10 mouse cellular contexts compared by ENCODE assay signal in the genomic region with DNA sequence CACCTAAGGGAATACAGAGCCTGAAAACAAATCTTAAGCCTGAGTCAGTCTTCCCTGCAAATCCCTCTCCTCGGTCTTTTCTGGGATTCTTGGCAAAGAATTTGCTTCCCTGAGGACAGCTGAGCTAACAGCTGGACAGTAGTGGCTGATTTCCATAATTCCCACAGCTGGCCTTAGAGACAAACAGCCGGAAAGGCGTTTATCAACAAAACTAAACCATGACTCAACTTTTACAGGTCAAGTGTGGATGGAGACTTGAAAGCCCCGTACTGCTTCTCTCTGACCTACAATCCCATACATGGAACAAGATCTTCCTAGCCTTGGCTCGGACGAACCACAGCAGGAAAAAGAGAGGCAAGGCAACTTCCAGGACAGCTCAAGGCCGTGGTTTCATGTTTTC. TPM values are rescaled to one million over a fixed set of nuclear protein-coding genes. Genes with fewer than 3 reads are reported as not detected.
A peak's percentile ranks its signal among the peaks of the same experiment; 100 is the strongest.
DNase-seq lines count a peak whose midpoint lies in the region; ATAC-seq and TF ChIP-seq lines count a peak whose summit lies in the region.
"Had no signal": no experiment of that assay in that cellular context is flagged by ENCODE, and none has a peak within 500 bp of the region (broad histone marks: within the 10 kb centered on the region; RNA-seq: fewer than 3 reads in every experiment).

No protein-coding gene starts in this region.

- no peak for TF ChIP-seq POLR2A in thymus, adult 2 months (IDR thresholded peaks at IDR 0.05; ENCODE audit: control insufficient read depth, extremely low read depth, insufficient read depth, low read length, poor library complexity)

- ATAC-seq in frontal cortex, adult (ENCODE audit: low TSS enrichment) = 0 out of 2 replicates have a peak, but pooled peaks have one; percentile 20
- ATAC-seq in limb, embryonic 15.5 days (ENCODE audit: insufficient number of reproducible peaks, low FRiP score, low TSS enrichment, low read depth) = no peak

- WGBS in limb, embryonic 15.5 days = 59% methylated on average over 7 of the region's 7 CpGs
- 95% methylated on average over 7 of the region's 7 CpGs for WGBS in thymus, adult 2 months

- no peaks in the 10 kb centered on the region for H3K9me3 ChIP-seq in limb, embryonic 15.5 days
- H3K9me3 ChIP-seq: hindbrain, embryonic 12.5 days had no signal

- intact Hi-C loops in gastrocnemius, adult 2 months (cut with DNase I) = no loop called here
- intact Hi-C loops in heart, postnatal 25 days (cut with DNase I) = loop anchor here (5.0 kb wide), 1 partner anchor 34 kb away; no protein-coding TSS in a partner anchor
- intact Hi-C loops in left cerebral cortex, adult 2 months (cut with DNase I) = no loop called here

- no peak overlapping the region for H3K4me2 ChIP-seq in limb, embryonic 15.5 days
- H3K4me2 ChIP-seq: hindbrain, embryonic 12.5 days had no signal

- no peaks in the 10 kb centered on the region for H3K27me3 ChIP-seq in limb, embryonic 15.5 days
- H3K27me3 ChIP-seq in thymus, adult 2 months (ENCODE audit: control insufficient read depth, insufficient read depth, low read length) = no peaks in the 10 kb centered on the region
- H3K27me3 ChIP-seq: hindbrain, embryonic 12.5 days had no signal

- H3K36me3 ChIP-seq in limb, embryonic 15.5 days = 0 out of 2 replicates have a peak, but pooled peaks cover 6% of the 10 kb centered on the region
- H3K36me3 ChIP-seq in thymus, adult 2 months (ENCODE audit: control insufficient read depth, insufficient read depth, low read length) = no peaks in the 10 kb centered on the region
- H3K36me3 ChIP-seq: hindbrain, embryonic 12.5 days had no signal

- H3K27ac ChIP-seq in gastrocnemius, adult 2 months = peak overlapping the region; percentile 65
- H3K27ac ChIP-seq in limb, embryonic 15.5 days = peak overlapping the region; percentile 65
- no peak overlapping the region for H3K27ac ChIP-seq in left cerebral cortex, adult 2 months
- no peak overlapping the region for H3K27ac ChIP-seq in thymus, adult 2 months (ENCODE audit: control insufficient read depth, insufficient read depth, low read length)
- H3K27ac ChIP-seq: hindbrain, embryonic 12.5 days had no signal

- H3K9ac ChIP-seq in limb, embryonic 15.5 days = no peak overlapping the region
- H3K9ac ChIP-seq: hindbrain, embryonic 12.5 days had no signal

- no peak for DNase-seq in frontal cortex, postnatal 36 days (ENCODE audit: low spot score in 2 of 2)
- peak; percentile 48 for DNase-seq in gastrocnemius, adult 2 months
- DNase-seq in heart, postnatal 25 days (ENCODE audit: low spot score) = peak; percentile 57
- DNase-seq in left cerebral cortex, adult 2 months (ENCODE audit: extremely low spot score in 1 of 2, low spot score in 2 of 2) = no peak
- no peak for DNase-seq in frontal cortex, postnatal 25 days (ENCODE audit: low spot score in 2 of 2)
- no peak for DNase-seq in thymus, adult 2 months
- DNase-seq: thymus, postnatal 14 days had no signal

- H3K4me1 ChIP-seq in limb, embryonic 15.5 days = peaks cover 61% of the 10 kb centered on the region
- H3K4me1 ChIP-seq in thymus, adult 2 months (replicated peaks; ENCODE audit: control insufficient read depth, insufficient read depth, low read length) = no peaks in the 10 kb centered on the region

- H3K4me3 ChIP-seq in gastrocnemius, adult 2 months = no peak overlapping the region
- H3K4me3 ChIP-seq in limb, embryonic 15.5 days = no peak overlapping the region
- no peak overlapping the region for H3K4me3 ChIP-seq in left cerebral cortex, adult 2 months
- no peak overlapping the region for H3K4me3 ChIP-seq in thymus, adult 2 months (ENCODE audit: control insufficient read depth, insufficient read depth, low read length)
- H3K4me3 ChIP-seq: hindbrain, embryonic 12.5 days had no signal

- TF ChIP-seq CTCF in gastrocnemius, adult 2 months (IDR thresholded peaks at IDR 0.05) = no peak
- TF ChIP-seq CTCF in left cerebral cortex, adult 2 months (IDR thresholded peaks at IDR 0.05) = no peak
- no peak for TF ChIP-seq CTCF in thymus, adult 2 months (IDR thresholded peaks at IDR 0.05; ENCODE audit: borderline replicate concordance, control insufficient read depth, extremely low read depth, insufficient read depth, low read length, poor library complexity)

RNA-seq across cellular contexts. Expression of a gene that starts 50.6 kb away (rescaled TPM):
- 10 to 100 TPM; 10.9 to 14.1 TPM for total RNA-seq in gastrocnemius, adult 2 months (2021)
- total RNA-seq in heart, postnatal 25 days (2021) = 10 to 100 TPM; 23.9 to 28.5 TPM
- 29.9 and 35.0 TPM in 2 replicates for polyA plus RNA-seq in limb, embryonic 15.5 days (2015; fragmentation: Nextera tagmentation; extraction: Ambion mirVana)
- total RNA-seq in left cerebral cortex, adult 2 months (2021) = 1 to 10 TPM; 6.2 to 8.1 TPM
- 9.9 and 10.8 TPM in 2 replicates for polyA plus RNA-seq in thymus, adult 2 months (2012; rRNA removed)

Comparison
In these comparisons a context has a peak if more than half of its experiments do, and no peak if none do; other contexts are left out.
1. DNase-seq: peak in gastrocnemius, adult 2 months (single experiment) and heart, postnatal 25 days (single experiment); none in frontal cortex, postnatal 36 days (0 of 2), left cerebral cortex, adult 2 months (0 of 2), frontal cortex, postnatal 25 days (0 of 2) and thymus, adult 2 months (single experiment).
2. H3K27ac ChIP-seq: peak in gastrocnemius, adult 2 months (single experiment) and limb, embryonic 15.5 days (single experiment); none in left cerebral cortex, adult 2 months (single experiment) and thymus, adult 2 months (single experiment).